Mouse (Mus musculus) spleen, adult 2 months (tissue): ENCODE measurements around the gene Cldn19.

Experiments used
- CTCF ChIP-seq: fragments of 200-500 bp; IDR thresholded peaks from 2 replicates; pipeline ENCODE4 v1.5.1; 2011; ENCODE audit warnings: mild to moderate bottlenecking, inconsistent platforms; ENCODE audit not compliant: insufficient read depth, insufficient read length, insufficient replicate concordance; ENCODE audit errors: extremely low read depth
- POLR2A ChIP-seq: fragments of 200-500 bp; IDR thresholded peaks from 2 replicates; pipeline ENCODE4 v1.6.1; 2011; ENCODE audit warnings: low read depth, low read length, inconsistent platforms

- no peak for TF ChIP-seq POLR2A
- TF ChIP-seq CTCF = no peak
Observed at GRCm38 (mm10) chr4:119301777-119302176, 46.6 kb downstream of the Cldn19 start.
